ENCODE assay signal across 8 mouse cellular contexts in the genomic region with DNA sequence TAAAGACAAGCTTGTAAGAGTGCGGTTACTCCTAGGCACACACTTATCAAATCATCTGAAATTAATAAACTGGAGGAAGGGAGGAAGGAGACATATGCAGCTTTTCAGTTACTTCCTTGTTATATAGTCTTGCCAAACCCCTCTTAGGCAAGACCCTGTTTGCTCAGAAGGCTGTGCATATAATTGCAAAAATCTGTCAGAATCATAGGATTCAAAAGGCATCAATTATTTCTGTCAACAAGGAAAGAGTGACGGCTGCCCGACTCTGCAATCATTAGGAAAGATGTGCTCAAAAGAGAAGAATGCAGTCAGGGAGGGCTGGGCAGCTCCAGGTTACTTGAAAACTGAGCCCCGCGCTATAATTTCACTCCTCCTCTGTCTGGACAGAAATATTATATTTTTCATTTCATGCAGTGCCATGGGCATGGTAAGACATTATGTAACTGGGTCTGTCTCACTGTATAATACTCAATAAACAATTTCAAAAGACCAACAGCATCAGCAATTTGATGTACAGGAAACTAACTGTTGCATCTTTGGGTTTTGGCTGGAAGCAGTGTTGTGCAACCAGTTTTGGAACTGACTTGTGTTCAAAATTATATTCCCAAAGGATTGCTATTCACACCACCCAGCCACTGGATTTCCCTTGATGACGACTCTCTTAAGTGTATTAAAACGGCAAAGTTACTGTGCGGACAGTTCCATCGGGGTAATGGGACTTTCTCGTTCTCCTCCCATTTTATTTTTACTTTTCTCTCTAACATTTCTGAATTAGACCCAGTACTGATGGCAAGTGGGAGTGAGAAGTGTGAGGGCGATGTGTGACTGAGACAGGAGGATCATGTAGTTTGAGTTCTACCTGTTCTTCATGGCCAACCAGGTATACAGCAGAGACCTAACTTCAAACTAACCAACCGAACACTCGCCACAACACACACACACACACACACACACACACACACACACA. TPM values are rescaled to one million over a fixed set of nuclear protein-coding genes. Genes with fewer than 3 reads are reported as not detected.
A peak's percentile ranks its signal among the peaks of the same experiment; 100 is the strongest.
DNase-seq lines count a peak whose midpoint lies in the region; ATAC-seq lines count a peak whose summit lies in the region.
"Had no signal": no experiment of that assay in that cellular context is flagged by ENCODE, and none has a peak within 500 bp of the region (broad histone marks: within the 10 kb centered on the region; RNA-seq: fewer than 3 reads in every experiment).

No protein-coding gene starts in this region.

- WGBS in limb, embryonic 11.5 days, result 77% methylated on average over 13 of the region's 13 CpGs
- 79% methylated on average over 13 of the region's 13 CpGs for whole genome bisulfite sequencing in limb, embryonic 10.5 days
- WGBS in embryonic facial prominence, embryonic 12.5 days, result 66% methylated on average over 13 of the region's 13 CpGs
- 78% methylated on average over 13 of the region's 13 CpGs for WGBS in heart, embryonic 13.5 days

- no peak overlapping the region for H3K9ac ChIP-seq in limb, embryonic 11.5 days (ENCODE audit: low read length)
- H3K9ac ChIP-seq in embryonic facial prominence, embryonic 12.5 days, result no peak overlapping the region
- no peak overlapping the region for H3K9ac ChIP-seq in heart, embryonic 13.5 days

- no peaks in the 10 kb centered on the region; the same call in 1 of the 2 replicates for H3K9me3 ChIP-seq in limb, embryonic 11.5 days (ENCODE audit: control insufficient read depth, low read length)
- H3K9me3 ChIP-seq in limb, embryonic 10.5 days (replicated peaks), result no peaks in the 10 kb centered on the region
- H3K9me3 ChIP-seq in embryonic facial prominence, embryonic 12.5 days, result no peaks in the 10 kb centered on the region
- no peaks in the 10 kb centered on the region for H3K9me3 ChIP-seq in heart, embryonic 13.5 days

- H3K4me2 ChIP-seq in limb, embryonic 11.5 days (ENCODE audit: low read depth, severe bottlenecking), result peak overlapping the region; percentile 98; the same call in 1 of the 2 replicates
- peak overlapping the region; percentile 98 for H3K4me2 ChIP-seq in embryonic facial prominence, embryonic 12.5 days (replicated peaks)
- H3K4me2 ChIP-seq in heart, embryonic 13.5 days, result peak overlapping the region; percentile 95

- 0 out of 2 replicates have a peak, but pooled peaks cover 4% of the 10 kb centered on the region for H3K4me1 ChIP-seq in limb, embryonic 11.5 days (ENCODE audit: control insufficient read depth, insufficient read depth, low read length)
- H3K4me1 ChIP-seq in limb, embryonic 10.5 days, result peaks cover 17% of the 10 kb centered on the region
- H3K4me1 ChIP-seq in embryonic facial prominence, embryonic 12.5 days, result 0 out of 2 replicates have a peak, but pooled peaks cover 11% of the 10 kb centered on the region
- H3K4me1 ChIP-seq in heart, embryonic 13.5 days, result peaks cover 13% of the 10 kb centered on the region

- no peak overlapping the region for H3K4me3 ChIP-seq in limb, embryonic 11.5 days (ENCODE audit: low read depth, low read length)
- H3K4me3 ChIP-seq in limb, embryonic 10.5 days, result no peak overlapping the region
- no peak overlapping the region for H3K4me3 ChIP-seq in embryonic facial prominence, embryonic 12.5 days
- H3K4me3 ChIP-seq in heart, embryonic 13.5 days, result peak overlapping the region; percentile 79; the same call in 1 of the 2 replicates

- H3K27me3 ChIP-seq in limb, embryonic 11.5 days (ENCODE audit: control insufficient read depth, insufficient read depth, low read length), result no peaks in the 10 kb centered on the region
- peaks cover 6% of the 10 kb centered on the region; the same call in 1 of the 2 replicates for H3K27me3 ChIP-seq in limb, embryonic 10.5 days (ENCODE audit: low read depth, poor library complexity, severe bottlenecking)
- no peaks in the 10 kb centered on the region; the same call in 1 of the 2 replicates for H3K27me3 ChIP-seq in embryonic facial prominence, embryonic 12.5 days
- no peaks in the 10 kb centered on the region for H3K27me3 ChIP-seq in heart, embryonic 13.5 days (replicated peaks)

- no peak for DNase-seq in limb, embryonic 11.5 days (ENCODE audit: low spot score)
- DNase-seq in limb, embryonic 10.5 days (ENCODE audit: low spot score), result no peak
- no peak for DNase-seq in frontal cortex, postnatal 25 days (ENCODE audit: low spot score in 2 of 2)
- DNase-seq in cerebellum, postnatal 14 days, result no peak

- H3K27ac ChIP-seq in limb, embryonic 11.5 days (replicated peaks; ENCODE audit: low read depth, low read length), result no peak overlapping the region
- no peak overlapping the region for H3K27ac ChIP-seq in limb, embryonic 10.5 days
- H3K27ac ChIP-seq in embryonic facial prominence, embryonic 12.5 days, result no peak overlapping the region
- no peak overlapping the region for H3K27ac ChIP-seq in heart, embryonic 13.5 days (replicated peaks)

- no peak for ATAC-seq in limb, embryonic 11.5 days (ENCODE audit: insufficient number of reproducible peaks, low FRiP score, low TSS enrichment, low read depth)
- ATAC-seq in embryonic facial prominence, embryonic 12.5 days (ENCODE audit: insufficient number of reproducible peaks, insufficient read depth, low FRiP score, low TSS enrichment), result no peak
- no peak for ATAC-seq in heart, embryonic 13.5 days (ENCODE audit: extremely low read depth, insufficient number of reproducible peaks, low FRiP score, low TSS enrichment)
- ATAC-seq in megakaryocyte, adult 5-6 weeks (ENCODE audit: poor library complexity, severe bottlenecking), result peak; percentile 50

- H3K36me3 ChIP-seq in limb, embryonic 11.5 days (ENCODE audit: control insufficient read depth, insufficient read depth, low read length), result no peaks in the 10 kb centered on the region
- no peaks in the 10 kb centered on the region for H3K36me3 ChIP-seq in limb, embryonic 10.5 days
- H3K36me3 ChIP-seq in embryonic facial prominence, embryonic 12.5 days, result no peaks in the 10 kb centered on the region
- H3K36me3 ChIP-seq in heart, embryonic 13.5 days, result no peaks in the 10 kb centered on the region

RNA-seq across cellular contexts. Expression of a gene that starts 1.1 kb away (rescaled TPM):
- 1.7 and 2.0 TPM in 2 replicates for polyA plus RNA-seq in limb, embryonic 11.5 days (2014; fragmentation: Nextera tagmentation; extraction: Ambion mirVana)
- 1.2 and 2.1 TPM in 2 replicates for polyA plus RNA-seq in limb, embryonic 10.5 days (2016; fragmentation: Nextera tagmentation; extraction: Ambion mirVana)
- 3.1 and 4.2 TPM in 2 replicates for polyA plus RNA-seq in embryonic facial prominence, embryonic 12.5 days (2016; fragmentation: Nextera tagmentation; extraction: Ambion mirVana)
- 4.1 and 6.6 TPM in 2 replicates for polyA plus RNA-seq in heart, embryonic 13.5 days (2015; fragmentation: Nextera tagmentation; extraction: Ambion mirVana)
- total RNA-seq in megakaryocyte, adult 5-6 weeks (2015), result 32.6 and 40.2 TPM in 2 replicates
- total RNA-seq in megakaryocyte, adult 5-6 weeks (2017), result 13.7 and 17.2 TPM in 2 replicates

RNA-seq across cellular contexts. Expression of a gene that starts 41.3 kb away (rescaled TPM):
- polyA plus RNA-seq in limb, embryonic 11.5 days (2014; fragmentation: Nextera tagmentation; extraction: Ambion mirVana), result not detected in 2 replicates
- polyA plus RNA-seq in limb, embryonic 10.5 days (2016; fragmentation: Nextera tagmentation; extraction: Ambion mirVana), result not detected in 2 replicates
- polyA plus RNA-seq in embryonic facial prominence, embryonic 12.5 days (2016; fragmentation: Nextera tagmentation; extraction: Ambion mirVana), result not detected in 2 replicates
- polyA plus RNA-seq in heart, embryonic 13.5 days (2015; fragmentation: Nextera tagmentation; extraction: Ambion mirVana), result not detected in 2 replicates
- not detected in 2 replicates for total RNA-seq in megakaryocyte, adult 5-6 weeks (2015)
- not detected in 2 replicates for total RNA-seq in megakaryocyte, adult 5-6 weeks (2017)
- total RNA-seq: megakaryocyte-erythroid progenitor cell, adult 5-6 weeks had no signal
